Mouse (Mus musculus): ENCODE measurements around the gene Rgs13. TPM values are rescaled to one million over a fixed set of nuclear protein-coding genes. Genes with fewer than 3 reads are reported as not detected.
A peak's percentile ranks its signal among the peaks of the same experiment; 100 is the strongest.

Gene Rgs13
- total and polyA plus RNA-seq, 3 experiments, result 0.30 to 20.4 (median 6.6) TPM

DNA sequence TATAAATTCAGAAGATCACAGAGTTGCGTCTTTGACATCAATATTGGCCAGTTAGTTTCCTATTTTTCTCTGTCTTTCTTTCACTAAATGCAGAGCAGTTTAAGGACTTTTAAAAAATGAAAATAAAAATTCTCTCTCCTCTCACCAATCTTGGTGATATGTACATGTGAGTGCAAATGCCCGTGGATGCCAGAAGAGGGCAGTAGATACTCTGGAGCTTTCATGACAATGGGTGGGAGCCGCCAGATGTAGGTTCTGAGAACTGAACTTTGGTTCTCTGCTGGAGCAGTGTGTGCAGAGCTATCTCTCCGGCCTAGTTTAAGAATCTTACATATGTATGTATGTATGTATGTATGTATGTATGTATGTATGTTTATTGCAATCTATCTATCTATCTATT lies 2.4 kb upstream of the Rgs13 start:
- DNase-seq (ENCODE audit: low spot score) (no peak), ATAC-seq (ENCODE audit: extremely low read depth, insufficient number of reproducible peaks, low FRiP score, poor library complexity, severe bottlenecking) (no peak)
- Histone ChIP-seq H3K36me3 (replicated peaks) (no peaks in the 10 kb centered on the region), H3K4me1 (ENCODE audit: insufficient read depth, low read depth, low read length) (peaks cover 22% of the 10 kb centered on the region), H3K27me3 (ENCODE audit: insufficient read depth, low read length) (no peaks in the 10 kb centered on the region), H3K9me3 (replicated peaks) (no peaks in the 10 kb centered on the region), H3K4me3 (ENCODE audit: low read depth, low read length) (no peak overlapping the region)
- TF ChIP-seq TAL1 (conservative IDR thresholded peaks at IDR 0.05; ENCODE audit: low read depth, low read length), result no peak
- TF ChIP-seq GATA2 (IDR thresholded peaks at IDR 0.05; ENCODE audit: borderline replicate concordance, low read depth, low read length), result no peak
- no peak for TF ChIP-seq POLR2AphosphoS5 (IDR thresholded peaks at IDR 0.05; ENCODE audit: insufficient replicate concordance, low read depth, low read length)
- no peak for TF ChIP-seq GATA1 (IDR thresholded peaks at IDR 0.05; ENCODE audit: borderline replicate concordance, low read length)
- TF ChIP-seq CTCF (IDR thresholded peaks at IDR 0.05; ENCODE audit: low read depth, low read length), result no peak

DNA sequence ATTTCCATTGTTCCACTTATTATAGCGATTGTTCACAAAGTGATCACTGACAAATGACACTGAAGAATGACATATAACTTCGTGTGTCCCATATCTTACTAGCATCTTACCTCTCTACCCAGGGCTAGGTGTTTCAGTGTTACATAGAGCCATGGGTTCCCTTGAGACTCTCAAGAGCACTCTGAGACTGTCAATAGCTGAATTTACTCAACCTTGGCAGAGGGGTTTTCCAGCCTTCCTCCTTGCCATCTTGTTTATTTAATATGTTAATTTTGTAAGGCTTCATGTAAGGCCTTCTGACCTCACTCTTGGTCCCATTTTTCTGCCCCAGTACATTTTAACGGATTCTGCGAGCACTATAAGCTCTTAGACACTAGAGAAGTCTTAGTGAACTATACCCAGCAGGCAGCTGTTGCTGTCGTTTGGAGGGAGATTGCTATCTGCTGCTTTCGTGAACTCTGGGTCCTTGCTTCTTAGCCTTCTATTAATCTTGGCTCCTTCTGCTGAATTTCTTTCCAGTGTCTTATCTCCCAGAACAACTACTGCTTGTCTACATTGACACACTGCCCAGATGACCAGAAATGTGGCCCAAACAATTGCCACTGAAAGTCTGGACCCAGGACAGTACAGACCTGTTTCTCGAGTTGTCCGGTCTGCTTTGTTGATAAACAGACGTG lies 1.2 kb upstream of the Rgs13 start:
- Histone ChIP-seq H3K4me3 (ENCODE audit: low read depth, low read length) (no peak overlapping the region), H3K27me3 (ENCODE audit: insufficient read depth, low read length) (no peaks in the 10 kb centered on the region), H3K9me3 (replicated peaks) (no peaks in the 10 kb centered on the region), H3K4me1 (ENCODE audit: insufficient read depth, low read depth, low read length) (peaks cover 22% of the 10 kb centered on the region), H3K36me3 (replicated peaks) (no peaks in the 10 kb centered on the region)
- DNase-seq (ENCODE audit: low spot score) (no peak), ATAC-seq (ENCODE audit: extremely low read depth, insufficient number of reproducible peaks, low FRiP score, poor library complexity, severe bottlenecking) (peak; percentile 80)
- peak; percentile 71; the same call in 1 of the 2 replicates for TF ChIP-seq GATA2 (IDR thresholded peaks at IDR 0.05; ENCODE audit: borderline replicate concordance, low read depth, low read length)
- 0 out of 2 replicates have a peak, but pooled peaks have one; percentile 11 for TF ChIP-seq TAL1 (conservative IDR thresholded peaks at IDR 0.05; ENCODE audit: low read depth, low read length)
- no peak for TF ChIP-seq POLR2AphosphoS5 (IDR thresholded peaks at IDR 0.05; ENCODE audit: insufficient replicate concordance, low read depth, low read length)
- TF ChIP-seq GATA1 (IDR thresholded peaks at IDR 0.05; ENCODE audit: borderline replicate concordance, low read length), result no peak
- no peak for TF ChIP-seq CTCF (IDR thresholded peaks at IDR 0.05; ENCODE audit: low read depth, low read length)

GRCm38 (mm10) chr1:144177620-144178019 lies 448 bp upstream of the Rgs13 start:
- TF ChIP-seq TAL1 (conservative IDR thresholded peaks at IDR 0.05; ENCODE audit: low read depth, low read length) (no peak), POLR2AphosphoS5 (IDR thresholded peaks at IDR 0.05; ENCODE audit: insufficient replicate concordance, low read depth, low read length) (no peak), CTCF (IDR thresholded peaks at IDR 0.05; ENCODE audit: low read depth, low read length) (no peak), GATA2 (IDR thresholded peaks at IDR 0.05; ENCODE audit: borderline replicate concordance, low read depth, low read length) (no peak), GATA1 (IDR thresholded peaks at IDR 0.05; ENCODE audit: borderline replicate concordance, low read length) (no peak)
- no peak for ATAC-seq (ENCODE audit: extremely low read depth, insufficient number of reproducible peaks, low FRiP score, poor library complexity, severe bottlenecking)
- DNase-seq (ENCODE audit: low spot score), result no peak

DNA sequence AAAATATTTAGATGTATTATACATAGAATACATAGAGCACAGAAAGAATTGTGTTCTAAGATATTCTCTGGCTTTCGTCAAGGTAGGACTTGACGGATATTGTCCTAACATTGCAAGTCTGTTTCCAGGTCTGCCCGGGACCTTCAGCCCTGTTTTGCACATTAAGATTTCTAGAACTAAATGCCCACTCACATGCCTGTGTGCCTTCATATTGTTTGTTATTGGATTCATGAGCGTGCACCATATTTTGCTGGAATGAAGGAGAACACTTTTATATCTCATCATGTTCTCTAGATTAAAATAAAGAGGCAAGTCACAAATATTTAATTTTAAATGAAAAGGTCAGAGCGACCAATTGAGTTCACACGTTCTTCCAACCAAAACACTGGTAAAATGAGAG lies 2.4 kb downstream of the Rgs13 start:
- no peak for TF ChIP-seq GATA1 (IDR thresholded peaks at IDR 0.05; ENCODE audit: borderline replicate concordance, low read length)
- no peak for TF ChIP-seq CTCF (IDR thresholded peaks at IDR 0.05; ENCODE audit: low read depth, low read length)
- TF ChIP-seq GATA2 (IDR thresholded peaks at IDR 0.05; ENCODE audit: borderline replicate concordance, low read depth, low read length), result no peak
- no peak for TF ChIP-seq POLR2AphosphoS5 (IDR thresholded peaks at IDR 0.05; ENCODE audit: insufficient replicate concordance, low read depth, low read length)
- no peak for TF ChIP-seq TAL1 (conservative IDR thresholded peaks at IDR 0.05; ENCODE audit: low read depth, low read length)
- ATAC-seq (ENCODE audit: extremely low read depth, insufficient number of reproducible peaks, low FRiP score, poor library complexity, severe bottlenecking) (no peak), DNase-seq (ENCODE audit: low spot score) (no peak)
- no peaks in the 10 kb centered on the region for H3K27me3 ChIP-seq (ENCODE audit: insufficient read depth, low read length)
- no peak overlapping the region for H3K4me3 ChIP-seq (ENCODE audit: low read depth, low read length)
- H3K9me3 ChIP-seq (replicated peaks), result no peaks in the 10 kb centered on the region
- H3K4me1 ChIP-seq (ENCODE audit: insufficient read depth, low read depth, low read length), result peaks cover 22% of the 10 kb centered on the region
- H3K36me3 ChIP-seq (replicated peaks), result peaks cover 3% of the 10 kb centered on the region

More at GRCm38 (mm10) chr1:144177620-144178019, 448 bp upstream of the Rgs13 start:
- Histone ChIP-seq H3K27me3 (ENCODE audit: insufficient read depth, low read length) (no peaks in the 10 kb centered on the region), H3K4me1 (ENCODE audit: insufficient read depth, low read depth, low read length) (peaks cover 22% of the 10 kb centered on the region), H3K36me3 (replicated peaks) (peaks cover under 1% of the 10 kb centered on the region), H3K4me3 (ENCODE audit: low read depth, low read length) (no peak overlapping the region), H3K9me3 (replicated peaks) (no peaks in the 10 kb centered on the region)

- Histone ChIP-seq H3K36me3 (replicated peaks) (peaks cover 3% of the 10 kb centered on the region), H3K9me3 (replicated peaks) (no peaks in the 10 kb centered on the region), H3K27me3 (ENCODE audit: insufficient read depth, low read length) (no peaks in the 10 kb centered on the region), H3K4me3 (ENCODE audit: low read depth, low read length) (no peak overlapping the region), H3K4me1 (ENCODE audit: insufficient read depth, low read depth, low read length) (peaks cover 15% of the 10 kb centered on the region)
- DNase-seq (ENCODE audit: low spot score) (no peak), ATAC-seq (ENCODE audit: extremely low read depth, insufficient number of reproducible peaks, low FRiP score, poor library complexity, severe bottlenecking) (no peak)
- TF ChIP-seq GATA2 (IDR thresholded peaks at IDR 0.05; ENCODE audit: borderline replicate concordance, low read depth, low read length) (no peak), GATA1 (IDR thresholded peaks at IDR 0.05; ENCODE audit: borderline replicate concordance, low read length) (no peak), CTCF (IDR thresholded peaks at IDR 0.05; ENCODE audit: low read depth, low read length) (no peak), POLR2AphosphoS5 (IDR thresholded peaks at IDR 0.05; ENCODE audit: insufficient replicate concordance, low read depth, low read length) (no peak), TAL1 (conservative IDR thresholded peaks at IDR 0.05; ENCODE audit: low read depth, low read length) (no peak)
Measured at GRCm38 (mm10) chr1:144173568-144174036, 3.6 kb downstream of the Rgs13 start.

GRCm38 (mm10) chr1:144168921-144169320 lies 8.3 kb downstream of the Rgs13 start:
- ATAC-seq (ENCODE audit: extremely low read depth, insufficient number of reproducible peaks, low FRiP score, poor library complexity, severe bottlenecking) (no peak), DNase-seq (ENCODE audit: low spot score) (no peak)
- H3K36me3 ChIP-seq (replicated peaks), result peaks cover 3% of the 10 kb centered on the region
- H3K4me3 ChIP-seq (ENCODE audit: low read depth, low read length), result no peak overlapping the region
- H3K27me3 ChIP-seq (ENCODE audit: insufficient read depth, low read length), result no peaks in the 10 kb centered on the region
- H3K9me3 ChIP-seq (replicated peaks), result no peaks in the 10 kb centered on the region
- TF ChIP-seq POLR2AphosphoS5 (IDR thresholded peaks at IDR 0.05; ENCODE audit: insufficient replicate concordance, low read depth, low read length) (no peak), GATA1 (IDR thresholded peaks at IDR 0.05; ENCODE audit: borderline replicate concordance, low read length) (no peak), GATA2 (IDR thresholded peaks at IDR 0.05; ENCODE audit: borderline replicate concordance, low read depth, low read length) (no peak), TAL1 (conservative IDR thresholded peaks at IDR 0.05; ENCODE audit: low read depth, low read length) (no peak), CTCF (IDR thresholded peaks at IDR 0.05; ENCODE audit: low read depth, low read length) (no peak)
- H3K4me1 ChIP-seq (ENCODE audit: insufficient read depth, low read depth, low read length), result peaks cover 3% of the 10 kb centered on the region; the same call in 1 of the 2 replicates

Data from G1E (cell line).